Mouse (Mus musculus) olfactory bulb, adult 2 months (tissue): ENCODE results near the gene Mocs1. TPM values are rescaled to one million over a fixed set of nuclear protein-coding genes. Genes with fewer than 3 reads are reported as not detected.

ENCODE experiments used
- H3K27ac ChIP-seq: fragments of 200-500 bp; 2 replicates; pipeline ENCODE4 v1.5.1; 2012; ENCODE audit warnings: low read depth, low read length; ENCODE audit not compliant: insufficient read depth
- H3K4me1 ChIP-seq: fragments of 200-500 bp; 2 replicates; pipeline ENCODE4 v1.6.1; 2012; ENCODE audit warnings: low read length; ENCODE audit not compliant: control insufficient read depth, insufficient read depth
- H3K4me3 ChIP-seq: fragments of 200-500 bp; 2 replicates; pipeline ENCODE4 v1.5.1; 2012; ENCODE audit warnings: mild to moderate bottlenecking, low read depth, low read length, moderate library complexity; ENCODE audit not compliant: insufficient read depth
- CTCF ChIP-seq: fragments of 200-500 bp; IDR thresholded peaks from 2 replicates; pipeline ENCODE4 v1.5.1; 2012; ENCODE audit warnings: low read depth, mild to moderate bottlenecking, low read length, moderate library complexity; ENCODE audit not compliant: insufficient read depth
- POLR2A ChIP-seq: fragments of 200-500 bp; IDR thresholded peaks from 2 replicates; pipeline ENCODE4 v1.6.1; 2012; ENCODE audit warnings: mild to moderate bottlenecking, low read depth, low read length, moderate library complexity; ENCODE audit not compliant: insufficient read depth
- WGBS: fragments of 180-500 bp; shearing (Covaris S2); methylation state at CpG from one replicate; pipeline ENCODE4 v1.1.7; 2018; 5-methylcytosine and 5-hydroxymethylcytosine counted together
- polyA plus RNA-seq: library from polyadenylated mRNA; stranded (reverse); fragments of >200 nt; gene quantifications from 2 replicates; pipeline ENCODE4 v1.2.4, GENCODE M21; 2012; ENCODE audit warnings: low replicate concordance; ENCODE audit not compliant: missing spikeins, insufficient read depth, insufficient read length

Mocs1 gene
- polyA plus RNA-seq, 1 experiment = not detected

- Histone ChIP-seq H3K4me1 (no peaks in the 10 kb centered on the region), H3K27ac (no peak overlapping the region), H3K4me3 (no peak overlapping the region)
- 87% methylated on average over 4 of the region's 4 CpGs for WGBS
- TF ChIP-seq CTCF (no peak), POLR2A (no peak)
These were observed 65.1 kb downstream of the Mocs1 start for GRCm38 (mm10) chr17:49493276-49493675.

- no peak overlapping the region for H3K4me3 ChIP-seq
- TF ChIP-seq POLR2A (no peak), CTCF (no peak)
- 80% methylated on average over 3 of the region's 3 CpGs for WGBS
- 0 out of 2 replicates have a peak, but pooled peaks cover 3% of the 10 kb centered on the region for H3K4me1 ChIP-seq
- no peak overlapping the region for H3K27ac ChIP-seq
These were observed 70.0 kb downstream of the Mocs1 start for GRCm38 (mm10) chr17:49498169-49498568.

- H3K4me1 ChIP-seq = 0 out of 2 replicates have a peak, but pooled peaks cover 5% of the 10 kb centered on the region
- 80% methylated on average over 2 of the region's 2 CpGs for WGBS
- TF ChIP-seq CTCF = no peak
- TF ChIP-seq POLR2A = no peak
- no peak overlapping the region for H3K27ac ChIP-seq
- no peak overlapping the region for H3K4me3 ChIP-seq
These were observed 71.5 kb downstream of the Mocs1 start for GRCm38 (mm10) chr17:49499635-49500034.

- no peak for TF ChIP-seq CTCF
- TF ChIP-seq POLR2A = no peak
- H3K4me1 ChIP-seq = 0 out of 2 replicates have a peak, but pooled peaks cover 5% of the 10 kb centered on the region
- WGBS = 75% methylated on average over 2 of the region's 2 CpGs
- no peak overlapping the region for H3K27ac ChIP-seq
- no peak overlapping the region for H3K4me3 ChIP-seq
These were observed 72.1 kb downstream of the Mocs1 start for GRCm38 (mm10) chr17:49500234-49500633.

GRCm38 (mm10) chr17:49503246-49503900 is 75.2 kb downstream of the Mocs1 start:
- Histone ChIP-seq H3K4me1 (0 out of 2 replicates have a peak, but pooled peaks cover 5% of the 10 kb centered on the region), H3K4me3 (no peak overlapping the region), H3K27ac (no peak overlapping the region)
- 55% methylated on average over 6 of the region's 6 CpGs for WGBS
- no peak for TF ChIP-seq CTCF
- no peak for TF ChIP-seq POLR2A

Other genes with a start within 250 kb of the Mocs1 start
- gene Daam2, start 136.0 kb downstream of the Mocs1 start, polyA plus RNA-seq = not detected in 2 replicates
- gene Kif6, start 186.8 kb downstream of the Mocs1 start, polyA plus RNA-seq = not detected in 2 replicates